8 mouse cellular contexts compared by ENCODE assay signal in genomic region chr5:149014600-149015268, GRCm38 (mm10). TPM values are rescaled to one million over a fixed set of nuclear protein-coding genes. Genes with fewer than 3 reads are reported as not detected.
DNase-seq lines count a peak whose midpoint lies in the region; ATAC-seq and TF ChIP-seq lines count a peak whose summit lies in the region.

No protein-coding gene starts in this region.

- peak; percentile 8; the same call in 1 of the 2 replicates for ATAC-seq in limb, embryonic 11.5 days (ENCODE audit: insufficient number of reproducible peaks, low FRiP score, low TSS enrichment, low read depth)

- peaks cover 13% of the 10 kb centered on the region for H3K4me1 ChIP-seq in kidney, adult 2 months (ENCODE audit: control insufficient read depth, insufficient read depth, low read length)
- H3K4me1 ChIP-seq in embryonic facial prominence, embryonic 10.5 days, result peaks cover 26% of the 10 kb centered on the region
- peaks cover 8% of the 10 kb centered on the region; the same call in 1 of the 2 replicates for H3K4me1 ChIP-seq in limb, embryonic 11.5 days (ENCODE audit: control insufficient read depth, insufficient read depth, low read length)

- peak overlapping the region; percentile 92 for H3K4me2 ChIP-seq in limb, embryonic 11.5 days (ENCODE audit: low read depth, severe bottlenecking)

- no peaks in the 10 kb centered on the region for H3K36me3 ChIP-seq in kidney, adult 2 months (ENCODE audit: control insufficient read depth, insufficient read depth, low read length)
- H3K36me3 ChIP-seq in embryonic facial prominence, embryonic 10.5 days (replicated peaks), result no peaks in the 10 kb centered on the region
- no peaks in the 10 kb centered on the region for H3K36me3 ChIP-seq in limb, embryonic 11.5 days (ENCODE audit: control insufficient read depth, insufficient read depth, low read length)

- no peak for TF ChIP-seq CTCF in kidney, adult 2 months (conservative IDR thresholded peaks at IDR 0.05; ENCODE audit: insufficient read depth, insufficient read length, low read depth, low read length)

- no peaks in the 10 kb centered on the region for H3K9me3 ChIP-seq in embryonic facial prominence, embryonic 10.5 days
- no peaks in the 10 kb centered on the region for H3K9me3 ChIP-seq in limb, embryonic 11.5 days (ENCODE audit: control insufficient read depth, low read length)

- no peak for TF ChIP-seq POLR2A in kidney, adult 2 months (IDR thresholded peaks at IDR 0.05; ENCODE audit: low read depth, low read length)

- DNase-seq in kidney, adult 2 months, result no peak
- no peak for DNase-seq in kidney, postnatal 25 days
- DNase-seq in A20 (ENCODE audit: low read depth, low spot score), result peak; percentile 82
- peak; percentile 49 for DNase-seq in embryonic facial prominence, embryonic 10.5 days (ENCODE audit: low spot score)
- peak; percentile 62 for DNase-seq in limb, embryonic 11.5 days (ENCODE audit: low spot score)
- peak; percentile 26 for DNase-seq in retina, embryonic 14.5 days (ENCODE audit: low spot score)
- no peak for DNase-seq in cerebellum, postnatal 4 days (ENCODE audit: low spot score in 2 of 2)
- no peak for DNase-seq in ovary, postnatal 10 days (ENCODE audit: low spot score)

- peak overlapping the region; percentile 75 for H3K9ac ChIP-seq in limb, embryonic 11.5 days (ENCODE audit: low read length)

- 69% methylated on average over 17 of the region's 17 CpGs for WGBS in kidney, adult 2 months
- 11% methylated on average over 17 of the region's 17 CpGs for WGBS in embryonic facial prominence, embryonic 10.5 days
- WGBS in limb, embryonic 11.5 days, result 3% methylated on average over 17 of the region's 17 CpGs

- H3K4me3 ChIP-seq in kidney, adult 2 months (ENCODE audit: insufficient read depth, low read depth, low read length), result peak overlapping the region; percentile 40; the same call in 1 of the 2 replicates
- H3K4me3 ChIP-seq in embryonic facial prominence, embryonic 10.5 days, result peak overlapping the region; percentile 69
- H3K4me3 ChIP-seq in limb, embryonic 11.5 days (ENCODE audit: low read depth, low read length), result peak overlapping the region; percentile 55

- no peaks in the 10 kb centered on the region for H3K27me3 ChIP-seq in kidney, adult 2 months (replicated peaks; ENCODE audit: control insufficient read depth, insufficient read depth, low read length)
- H3K27me3 ChIP-seq in embryonic facial prominence, embryonic 10.5 days (replicated peaks; ENCODE audit: low read depth, poor library complexity, severe bottlenecking), result peaks cover 29% of the 10 kb centered on the region
- no peaks in the 10 kb centered on the region for H3K27me3 ChIP-seq in limb, embryonic 11.5 days (ENCODE audit: control insufficient read depth, insufficient read depth, low read length)

- no peak overlapping the region for H3K27ac ChIP-seq in kidney, adult 2 months (ENCODE audit: insufficient read depth, low read depth, low read length)
- peak overlapping the region; percentile 87 for H3K27ac ChIP-seq in embryonic facial prominence, embryonic 10.5 days (replicated peaks)
- no peak overlapping the region; the same call in 1 of the 2 replicates for H3K27ac ChIP-seq in limb, embryonic 11.5 days (replicated peaks; ENCODE audit: low read depth, low read length)

RNA-seq across cellular contexts. Expression of gene Gm42791, which starts 19.8 kb away (rescaled TPM):
- not detected in 2 replicates for polyA plus RNA-seq in kidney, adult 2 months (2012; rRNA removed)
- 0.49 and 4.6 TPM in 2 replicates for polyA plus RNA-seq in embryonic facial prominence, embryonic 10.5 days (2016; fragmentation: Nextera tagmentation; extraction: Ambion mirVana)
- 1.9 TPM in 1 of 2 replicates, not detected in the other for polyA plus RNA-seq in limb, embryonic 11.5 days (2014; fragmentation: Nextera tagmentation; extraction: Ambion mirVana)

Comparison
In these comparisons a context has a peak if more than half of its experiments do, and no peak if none do; other contexts are left out.
1. DNase-seq: peak in A20 (single experiment), embryonic facial prominence, embryonic 10.5 days (single experiment), limb, embryonic 11.5 days (single experiment) and retina, embryonic 14.5 days (single experiment); none in kidney, adult 2 months (single experiment), kidney, postnatal 25 days (0 of 2), cerebellum, postnatal 4 days (0 of 2) and ovary, postnatal 10 days (single experiment).
2. Peak in every context shown above with its lines, with median percentiles within 50 percentile points of each other: H3K4me3 ChIP-seq.